Mouse (Mus musculus): ENCODE results near the gene Psg21.
"Not testable (repeated sequence)": the region's sequence is repeated elsewhere in the genome, so short reads cannot be mapped to it uniquely, and the experiment has no call there.

Gene Psg21

DNA sequence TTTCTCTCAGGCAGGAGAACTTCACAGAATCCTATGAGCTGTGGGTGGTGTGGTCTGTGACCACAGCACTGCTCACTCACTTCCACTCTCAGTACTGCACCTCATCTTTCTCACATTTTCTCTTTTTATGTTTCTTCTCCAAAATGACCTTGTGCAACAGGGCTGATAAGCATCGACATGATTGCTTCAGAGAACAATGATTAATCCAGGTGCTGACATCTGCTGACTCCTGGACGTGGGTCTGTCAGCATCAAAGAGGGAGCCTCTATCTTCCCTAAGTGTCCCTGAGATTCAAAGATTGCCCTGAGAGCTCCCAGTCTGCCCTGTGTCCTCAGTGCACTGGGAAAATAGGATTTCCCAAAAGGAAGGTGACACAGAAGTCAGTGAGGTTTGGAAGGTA is at the start of gene Psg21:
TSS of gene Psg21 (minus strand) at position 101 of the 400 bp plus-strand sequence.
- DNase-seq, result not testable (repeated sequence)

DNA sequence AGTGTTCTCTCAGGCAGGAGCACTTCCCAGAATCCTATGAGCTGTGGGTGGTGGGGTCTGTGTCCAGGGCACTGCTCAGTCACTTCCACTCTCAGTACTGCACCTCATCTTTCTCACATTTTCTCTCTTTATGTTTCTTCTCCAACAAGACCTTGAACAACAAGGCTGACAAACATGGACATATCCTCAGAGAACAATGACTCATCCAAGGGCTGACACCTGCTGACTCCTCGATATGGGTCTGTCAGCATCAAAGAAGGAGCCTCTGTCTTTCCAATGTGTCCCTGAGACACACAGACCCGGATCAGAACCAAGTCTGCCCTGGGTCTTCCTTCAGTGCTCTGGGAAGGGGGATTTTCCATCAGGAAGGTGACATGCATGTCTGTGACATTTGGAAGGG is 29.6 kb upstream of the Psg21 start, which contains the start of gene Psg20:
TSS of gene Psg20 (minus strand) at position 101 of the 400 bp plus-strand sequence.
- no peak for DNase-seq

DNA sequence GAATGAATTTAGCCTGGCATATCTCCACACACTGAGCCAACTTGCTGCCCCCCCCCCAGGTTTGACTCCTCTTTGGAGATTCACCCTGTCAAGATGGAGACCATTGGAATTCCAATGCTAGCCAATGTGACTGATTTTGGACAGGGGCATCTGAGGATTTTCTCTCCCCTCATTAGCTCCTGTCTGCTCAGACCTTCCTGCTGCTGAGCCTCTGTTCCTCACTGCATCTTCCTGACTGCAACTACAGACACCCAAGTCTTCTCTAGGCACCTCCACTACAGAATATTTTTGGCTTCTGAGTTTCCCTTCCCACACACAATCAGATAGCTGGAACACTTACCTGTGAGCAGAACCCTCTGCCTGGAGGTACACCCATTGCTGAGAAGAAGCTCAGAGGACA is 29.1 kb upstream of the Psg21 start:
- DNase-seq, result no peak

DNA sequence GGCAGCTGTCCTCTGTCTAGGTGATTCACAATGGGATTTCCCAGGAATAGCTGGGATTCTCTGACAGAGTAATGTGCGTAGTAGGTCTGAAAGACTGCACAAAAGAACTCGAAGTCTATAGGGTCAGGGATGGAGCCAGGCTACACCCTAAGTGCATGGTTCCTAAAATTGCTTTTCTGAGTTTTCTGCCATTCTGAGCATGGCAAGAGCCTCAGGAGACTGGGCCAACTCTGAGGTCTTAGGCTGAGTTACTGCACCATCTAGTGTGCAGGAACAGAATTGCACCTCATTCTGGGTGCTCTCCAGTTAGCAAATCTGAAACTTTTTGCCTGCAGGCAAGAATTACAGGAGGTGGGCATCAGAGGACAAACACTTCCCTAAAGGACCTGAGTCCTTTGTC is 23.2 kb upstream of the Psg21 start:
- DNase-seq, result no peak

DNA sequence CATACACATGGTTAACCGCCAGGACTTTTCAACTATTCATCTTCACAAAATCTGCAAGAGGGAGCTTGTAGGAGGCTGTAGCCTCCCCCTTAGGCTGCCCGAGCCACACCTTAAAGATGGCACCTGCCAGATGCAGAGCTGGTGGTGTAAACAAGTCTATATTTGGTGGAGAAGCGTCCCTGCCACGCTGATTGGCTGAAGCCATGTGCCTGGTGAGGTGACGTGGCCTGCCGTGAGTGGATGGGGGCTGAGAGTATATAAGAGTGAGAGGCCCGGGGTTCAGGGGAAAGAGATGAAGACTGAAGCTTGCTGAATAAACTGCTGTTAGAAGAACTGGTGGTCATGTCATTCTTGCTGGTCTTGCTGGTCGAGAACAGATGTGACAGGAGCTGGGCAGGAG is 29.6 kb downstream of the Psg21 start:
- not testable (repeated sequence) for DNase-seq

DNA sequence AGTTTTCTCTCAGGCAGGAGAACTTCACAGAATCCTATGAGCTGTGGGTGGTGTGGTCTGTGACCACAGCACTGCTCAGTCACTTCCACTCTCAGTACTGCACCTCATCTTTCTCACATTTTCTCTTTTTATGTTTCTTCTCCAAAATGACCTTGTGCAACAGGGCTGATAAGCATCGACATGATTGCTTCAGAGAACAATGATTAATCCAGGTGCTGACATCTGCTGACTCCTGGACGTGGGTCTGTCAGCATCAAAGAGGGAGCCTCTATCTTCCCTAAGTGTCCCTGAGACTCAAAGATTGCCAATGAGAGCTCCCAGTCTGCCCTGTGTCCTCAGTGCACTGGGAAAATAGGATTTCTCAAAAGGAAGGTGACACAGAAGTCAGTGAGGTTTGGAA is 40.1 kb downstream of the Psg21 start, which contains the start of gene Psg23:
TSS of gene Psg23 (minus strand) at position 101 of the 400 bp plus-strand sequence.
- not testable (repeated sequence) for DNase-seq

Measured in kidney, adult 11 months (tissue).